Mouse (Mus musculus) retina, adult 2 months (tissue): Measurements from ENCODE around the gene Pld2.

Source experiments
- DNase-seq: peaks from one replicate; pipeline ENCODE4 v3.0.0-alpha.2; 2012; ENCODE audit warnings: low read depth, low spot score

Pld2 gene

GRCm38 (mm10) chr11:70577201-70577600, 37.3 kb downstream of the Pld2 start:
- no peak for DNase-seq

DNA sequence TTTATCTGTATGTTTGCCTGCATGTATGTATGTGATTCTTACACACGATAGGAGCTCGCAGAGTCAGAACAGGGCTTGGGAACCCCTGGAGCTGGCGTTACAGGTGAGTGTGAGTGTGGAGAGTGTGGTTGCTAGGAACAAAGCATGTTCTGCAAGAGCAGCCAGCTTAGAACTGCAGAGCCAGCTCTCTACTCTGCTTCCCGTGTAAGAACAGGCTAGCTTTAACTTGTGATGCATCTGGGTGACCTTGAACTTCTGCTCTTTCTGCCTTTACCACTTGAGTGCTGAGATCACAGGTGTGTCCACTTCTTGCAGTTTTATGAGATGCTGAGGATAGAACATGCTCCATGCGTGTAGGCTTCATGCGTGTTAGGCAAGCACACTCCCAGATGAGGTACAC, 39.1 kb downstream of the Pld2 start:
- DNase-seq, result no peak

GRCm38 (mm10) chr11:70579710-70580357, 40.0 kb downstream of the Pld2 start:
- DNase-seq, result no peak

DNA sequence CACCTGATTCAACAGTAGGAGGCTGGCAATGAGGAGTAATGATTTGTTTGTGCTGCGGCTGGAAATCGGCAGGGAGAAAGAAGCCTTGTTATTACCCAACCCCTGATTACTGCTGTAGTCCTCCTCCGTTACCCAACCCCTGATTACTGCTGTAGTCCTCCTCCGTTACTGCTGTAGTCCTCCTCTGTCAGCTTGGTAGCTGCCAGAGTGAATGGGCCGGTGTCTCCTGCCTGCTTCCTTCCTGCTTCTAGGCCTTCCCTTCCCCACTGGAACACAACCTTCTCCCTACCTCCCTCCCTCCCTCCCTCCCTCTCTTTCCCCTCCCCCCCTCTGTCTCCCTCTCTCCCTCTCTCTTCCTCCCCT, 40.5 kb downstream of the Pld2 start:
- no peak for DNase-seq

GRCm38 (mm10) chr11:70580921-70581320, 41.1 kb downstream of the Pld2 start:
- no peak for DNase-seq

- DNase-seq, result no peak
Observed at GRCm38 (mm10) chr11:70582196-70582595, 42.3 kb downstream of the Pld2 start.

- no peak for DNase-seq
Observed at GRCm38 (mm10) chr11:70583022-70583714, 43.3 kb downstream of the Pld2 start.

DNA sequence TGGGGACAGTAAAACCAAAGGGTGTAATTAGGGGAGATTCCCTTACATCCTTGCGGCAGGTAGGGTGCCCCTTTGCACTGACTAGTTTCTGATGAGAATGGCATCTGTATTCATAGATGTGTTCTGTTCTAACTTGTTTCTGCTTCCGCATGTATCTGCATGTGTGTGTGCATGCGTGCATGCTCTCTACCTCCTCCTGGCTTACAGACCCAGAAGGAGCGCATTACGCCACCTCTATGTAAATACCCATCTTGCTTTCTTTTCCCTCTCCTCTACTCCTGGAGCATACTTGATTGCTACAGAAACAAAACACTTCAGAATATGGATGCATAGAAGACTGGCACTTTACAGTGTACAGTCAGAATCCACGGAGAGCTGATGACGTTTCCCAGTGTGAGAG, 43.9 kb downstream of the Pld2 start:
- DNase-seq, result no peak

GRCm38 (mm10) chr11:70585457-70585856, 45.6 kb downstream of the Pld2 start:
- no peak for DNase-seq

GRCm38 (mm10) chr11:70586261-70586660, 46.4 kb downstream of the Pld2 start:
- DNase-seq, result no peak

DNA sequence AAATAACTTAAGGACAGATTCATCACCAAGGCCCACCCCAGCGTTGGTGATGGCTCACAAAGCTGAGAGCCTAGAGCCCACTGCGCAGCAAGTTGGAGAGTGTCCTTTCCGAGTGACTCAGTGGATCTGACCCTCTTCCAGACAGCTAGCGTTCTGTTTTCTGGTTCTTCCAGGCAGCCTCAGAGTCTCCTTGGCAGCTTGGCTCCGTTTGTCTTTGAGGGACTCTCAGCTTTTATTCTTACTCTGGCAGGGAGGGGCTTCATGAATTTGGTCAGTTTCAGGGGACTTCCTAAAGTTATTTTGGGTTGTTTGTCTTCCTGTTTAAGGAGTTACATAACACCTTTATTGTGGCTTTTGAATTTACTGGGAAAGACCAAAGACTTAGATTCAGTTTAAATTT, 47.1 kb downstream of the Pld2 start:
- no peak for DNase-seq

DNA sequence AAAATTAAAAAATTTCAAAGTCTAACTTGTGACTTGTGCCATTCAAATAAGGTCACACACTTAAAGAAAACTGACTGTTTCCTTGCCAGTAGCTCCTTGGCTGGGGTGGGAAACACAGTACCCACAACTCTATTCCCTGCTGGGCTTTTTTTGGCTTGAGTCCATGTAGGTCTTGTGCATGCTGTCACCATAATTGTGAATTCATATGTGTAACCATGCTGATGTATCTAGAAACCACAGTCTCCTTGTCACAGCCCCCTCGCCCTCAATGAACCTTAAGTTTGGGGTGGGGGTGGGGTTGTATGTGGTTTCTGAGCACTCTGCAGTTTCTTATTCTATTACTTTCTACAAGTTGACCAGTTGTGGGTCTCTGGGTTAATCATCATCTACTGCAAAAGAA, 51.9 kb downstream of the Pld2 start:
- DNase-seq, result no peak

GRCm38 (mm10) chr11:70594253-70594989, 54.6 kb downstream of the Pld2 start:
- DNase-seq, result no peak

- no peak for DNase-seq
Observed at GRCm38 (mm10) chr11:70595638-70596037, 55.8 kb downstream of the Pld2 start.

DNA sequence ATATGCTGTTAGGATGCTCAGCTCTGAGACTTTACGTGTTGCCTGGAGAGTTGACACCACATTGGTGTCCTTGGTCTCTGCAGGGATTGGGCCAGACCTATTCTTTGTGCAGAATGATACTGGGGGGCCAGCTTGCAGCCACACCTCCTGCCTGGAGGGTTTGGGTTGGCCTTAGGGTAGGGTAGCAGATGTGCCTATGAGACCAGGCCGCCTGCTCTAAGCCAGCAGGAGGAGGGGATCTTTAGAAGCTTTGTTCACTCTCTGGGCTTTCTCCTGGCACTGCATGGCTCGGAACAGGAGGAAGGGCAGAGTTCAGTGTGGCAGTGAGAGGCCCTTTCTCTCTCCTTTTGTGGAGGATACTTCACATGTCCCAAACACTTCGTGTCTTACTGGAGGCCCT, 56.2 kb downstream of the Pld2 start:
- no peak for DNase-seq

- DNase-seq, result no peak
Observed at GRCm38 (mm10) chr11:70597301-70597700, 57.4 kb downstream of the Pld2 start.

DNA sequence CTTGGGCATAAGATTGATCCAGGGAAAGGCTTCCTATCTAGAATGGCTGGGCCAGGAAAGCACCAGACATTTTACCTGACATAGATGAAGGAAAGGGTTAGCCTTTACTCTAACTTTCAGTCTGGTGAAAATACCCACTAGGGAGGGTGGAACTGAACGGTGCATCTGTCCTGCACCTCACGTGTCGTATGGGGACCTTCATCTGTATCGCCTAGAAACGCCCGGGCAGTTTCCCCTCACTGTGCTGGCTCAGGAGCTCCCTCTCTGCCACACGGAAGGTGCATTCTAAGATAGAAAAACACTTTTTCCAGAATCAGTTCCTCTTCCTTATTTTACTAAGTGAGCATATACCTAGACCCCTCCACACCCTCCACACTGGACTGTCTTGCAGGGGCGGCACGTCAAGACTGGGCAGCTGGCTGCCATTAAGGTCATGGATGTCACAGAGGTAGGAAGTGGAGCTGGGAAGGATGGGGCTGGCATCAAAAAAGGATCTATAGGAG, 58.6 kb downstream of the Pld2 start:
- no peak for DNase-seq

DNA sequence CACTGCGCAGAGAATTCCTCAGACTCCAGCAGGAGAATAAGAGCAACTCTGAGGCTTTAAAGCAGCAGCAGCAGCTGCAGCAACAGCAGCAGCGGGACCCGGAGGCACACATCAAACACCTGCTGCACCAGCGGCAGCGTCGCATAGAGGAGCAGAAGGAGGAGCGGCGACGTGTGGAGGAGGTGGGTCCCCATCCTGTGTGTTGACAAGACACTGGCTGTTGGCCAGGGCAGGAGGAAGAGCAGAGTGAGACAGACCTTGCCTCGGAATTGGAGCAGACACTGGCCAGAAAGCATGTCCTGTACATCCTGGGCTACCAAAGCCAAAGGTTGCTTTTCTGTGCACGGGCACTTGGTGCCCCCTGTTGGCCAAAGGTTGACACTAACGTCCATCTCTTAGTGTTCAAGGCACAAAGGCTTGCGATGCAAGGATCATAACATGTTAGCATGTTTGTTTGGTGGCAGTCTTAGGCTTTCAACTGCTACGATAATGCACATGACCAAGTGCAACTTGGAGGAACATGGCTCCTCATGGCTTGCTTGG, 65.2 kb downstream of the Pld2 start:
- peak; percentile 50 for DNase-seq

DNA sequence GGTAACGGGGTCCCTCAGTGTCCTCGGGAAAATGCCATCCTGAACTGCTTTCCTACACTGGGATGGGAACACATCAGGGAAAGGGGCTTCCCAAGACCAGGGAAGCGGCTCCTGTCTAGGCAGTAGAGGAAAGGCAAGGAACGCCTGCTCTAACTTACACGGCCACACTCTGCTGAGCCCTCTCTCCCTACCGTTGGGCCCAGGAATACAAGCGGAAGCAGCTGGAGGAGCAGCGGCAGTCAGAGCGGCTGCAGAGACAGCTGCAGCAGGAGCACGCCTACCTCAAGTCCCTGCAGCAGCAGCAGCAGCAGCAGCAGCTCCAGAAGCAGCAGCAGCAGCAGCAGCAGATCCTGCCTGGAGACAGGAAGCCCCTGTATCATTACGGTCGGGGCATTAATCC, 66.9 kb downstream of the Pld2 start:
- no peak for DNase-seq

- DNase-seq, result no peak
Observed at GRCm38 (mm10) chr11:70607611-70608010, 67.7 kb downstream of the Pld2 start.
